Mouse (Mus musculus) MEL (cell line): ENCODE measurements around the gene D6Ertd527e.

ENCODE experiments used
- CTCF ChIP-seq, 3 experiments: IDR thresholded peaks in 2 of 3; conservative IDR thresholded peaks in 1 of 3; 2 replicates each; pipeline ENCODE4 v1.5.1; 2011 to 2012; ENCODE audit warnings: low read length in 3 of 3, low read depth in 2 of 3, mild to moderate bottlenecking in 2 of 3, improper control_type of control experiment in 1 of 3, inconsistent platforms in 1 of 3, mixed read lengths in 1 of 3, moderate library complexity in 1 of 3; ENCODE audit not compliant: control insufficient read depth in 1 of 3, insufficient read depth in 1 of 3, poor library complexity in 1 of 3, severe bottlenecking in 1 of 3
- EP300 ChIP-seq, 2 experiments: IDR thresholded peaks; 2 replicates each; pipeline ENCODE4 v1.6.1; 2011; ENCODE audit warnings: improper control_type of control experiment in 2 of 2, low read length in 2 of 2, low read depth in 1 of 2, mild to moderate bottlenecking in 1 of 2
- ETS1 ChIP-seq: IDR thresholded peaks from 2 replicates; pipeline ENCODE4 v1.6.1; 2012; ENCODE audit warnings: low read depth, mild to moderate bottlenecking, inconsistent platforms, low read length, improper control_type of control experiment, moderate library complexity
- GATA1 ChIP-seq: IDR thresholded peaks from 2 replicates; pipeline ENCODE4 v1.6.1; 2011; ENCODE audit warnings: low read depth, low read length, improper control_type of control experiment
- MAZ ChIP-seq: IDR thresholded peaks from 2 replicates; pipeline ENCODE4 v1.6.1; 2012; ENCODE audit warnings: low read depth, mild to moderate bottlenecking, inconsistent platforms, low read length, improper control_type of control experiment
- MYC ChIP-seq: IDR thresholded peaks from 2 replicates; pipeline ENCODE4 v1.6.1; 2011; ENCODE audit warnings: low read depth, mild to moderate bottlenecking, low read length, improper control_type of control experiment, moderate library complexity
- NELFE ChIP-seq: IDR thresholded peaks from 2 replicates; pipeline ENCODE4 v1.6.1; 2011; ENCODE audit warnings: low read depth, low read length, improper control_type of control experiment
- POLR2A ChIP-seq, 2 experiments: IDR thresholded peaks; 2 replicates each; pipeline ENCODE4 v1.6.1; 2011 to 2012; ENCODE audit warnings: low read length in 2 of 2, mild to moderate bottlenecking in 2 of 2, control low read depth in 1 of 2, improper control_type of control experiment in 1 of 2, low read depth in 1 of 2, moderate library complexity in 1 of 2; ENCODE audit not compliant: control insufficient read depth in 1 of 2, insufficient read depth in 1 of 2, poor library complexity in 1 of 2
- RCOR1 ChIP-seq: IDR thresholded peaks from 2 replicates; pipeline ENCODE4 v1.6.1; 2012; ENCODE audit warnings: low read depth, mild to moderate bottlenecking, inconsistent platforms, low read length, improper control_type of control experiment
- USF1 ChIP-seq: IDR thresholded peaks from 2 replicates; pipeline ENCODE4 v1.6.1; 2014; ENCODE audit warnings: low read depth, mild to moderate bottlenecking, inconsistent platforms, low read length, improper control_type of control experiment, moderate library complexity
- USF2 ChIP-seq, 2 experiments: IDR thresholded peaks; 2 replicates each; pipeline ENCODE4 v1.6.1; 2011 to 2012; ENCODE audit warnings: improper control_type of control experiment in 2 of 2, low read length in 2 of 2, borderline replicate concordance in 1 of 2, inconsistent platforms in 1 of 2, low read depth in 1 of 2, mild to moderate bottlenecking in 1 of 2; ENCODE audit not compliant: insufficient read depth in 1 of 2
- ZC3H11A ChIP-seq: IDR thresholded peaks from 2 replicates; pipeline ENCODE4 v1.6.1; 2012; ENCODE audit warnings: low read depth, mild to moderate bottlenecking, inconsistent platforms, low read length, improper control_type of control experiment
- ZNF384 ChIP-seq: IDR thresholded peaks from 2 replicates; pipeline ENCODE4 v1.6.1; 2012; ENCODE audit warnings: low read depth, mild to moderate bottlenecking, inconsistent platforms, low read length, improper control_type of control experiment

DNA sequence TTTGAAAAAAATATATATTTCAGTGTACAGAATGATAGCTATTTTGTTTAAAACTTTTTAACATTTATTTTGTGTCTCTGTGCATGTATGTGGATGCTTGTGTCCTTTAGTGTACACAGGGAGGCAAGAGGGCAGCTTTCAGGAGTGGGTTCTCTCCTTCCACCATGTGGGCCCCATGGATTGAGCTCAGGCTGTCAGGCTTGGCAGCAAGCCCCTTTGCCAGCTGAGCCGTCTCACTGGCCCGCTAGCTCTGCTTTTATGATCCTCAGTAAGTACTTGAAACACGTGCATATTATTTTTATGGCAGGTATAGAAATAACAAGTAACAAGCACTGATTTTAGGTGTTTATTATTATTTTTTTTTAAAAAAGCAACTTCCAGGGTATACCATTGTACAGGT lies 29.0 kb downstream of the D6Ertd527e start:
- TF ChIP-seq ZNF384 (no peak), USF2 (IDR thresholded peaks at IDR 0.05; ENCODE audit: borderline replicate concordance in 1 of 2, insufficient read depth in 1 of 2, low read depth in 1 of 2, low read length in 2 of 2) (no peak), USF1 (no peak), GATA1 (no peak), NELFE (no peak), RCOR1 (no peak), CTCF (IDR thresholded peaks at IDR 0.05 in 2 of 3, conservative IDR thresholded peaks at IDR 0.05 in 1 of 3; ENCODE audit: control insufficient read depth in 1 of 3, insufficient read depth in 1 of 3, low read depth in 2 of 3, low read length in 3 of 3, poor library complexity in 1 of 3, severe bottlenecking in 1 of 3) (no peak), EP300 (IDR thresholded peaks at IDR 0.05; ENCODE audit: low read depth in 1 of 2, low read length in 2 of 2) (no peak), POLR2A (IDR thresholded peaks at IDR 0.05; ENCODE audit: control insufficient read depth in 1 of 2, insufficient read depth in 1 of 2, low read depth in 1 of 2, low read length in 2 of 2, poor library complexity in 1 of 2) (no peak), ZC3H11A (no peak), MYC (no peak), ETS1 (no peak), MAZ (no peak)
